Mouse (Mus musculus) CH12.LX (cell line): Measurements from ENCODE around the gene Magel2.

Source experiments
- CTCF ChIP-seq, 2 experiments: IDR thresholded peaks in 1 of 2; conservative IDR thresholded peaks in 1 of 2; 2 replicates each; pipeline ENCODE4 v1.5.1; 2011 to 2012; ENCODE audit warnings: low read depth in 2 of 2, low read length in 2 of 2, improper control_type of control experiment in 1 of 2, inconsistent platforms in 1 of 2, mild to moderate bottlenecking in 1 of 2, moderate library complexity in 1 of 2
- EP300 ChIP-seq: IDR thresholded peaks from 2 replicates; pipeline ENCODE4 v1.6.1; 2011; ENCODE audit warnings: low read length, improper control_type of control experiment
- HCFC1 ChIP-seq: IDR thresholded peaks from 2 replicates; pipeline ENCODE4 v1.6.1; 2012; ENCODE audit warnings: low read depth, mild to moderate bottlenecking, inconsistent platforms, low read length, improper control_type of control experiment
- POLR2A ChIP-seq: IDR thresholded peaks from 2 replicates; pipeline ENCODE4 v1.6.1; 2011; ENCODE audit warnings: low read depth, mild to moderate bottlenecking, improper control_type of control experiment, low read length
- SIN3A ChIP-seq: IDR thresholded peaks from 2 replicates; pipeline ENCODE4 v1.6.1; 2012; ENCODE audit warnings: low read length, improper control_type of control experiment, inconsistent platforms
- TCF12 ChIP-seq: IDR thresholded peaks from 2 replicates; pipeline ENCODE4 v1.6.1; 2014; ENCODE audit warnings: low read depth, mild to moderate bottlenecking, inconsistent platforms, low read length, improper control_type of control experiment
- ZC3H11A ChIP-seq: IDR thresholded peaks from 2 replicates; pipeline ENCODE4 v1.6.1; 2012; ENCODE audit warnings: low read depth, mild to moderate bottlenecking, inconsistent platforms, low read length, improper control_type of control experiment

DNA sequence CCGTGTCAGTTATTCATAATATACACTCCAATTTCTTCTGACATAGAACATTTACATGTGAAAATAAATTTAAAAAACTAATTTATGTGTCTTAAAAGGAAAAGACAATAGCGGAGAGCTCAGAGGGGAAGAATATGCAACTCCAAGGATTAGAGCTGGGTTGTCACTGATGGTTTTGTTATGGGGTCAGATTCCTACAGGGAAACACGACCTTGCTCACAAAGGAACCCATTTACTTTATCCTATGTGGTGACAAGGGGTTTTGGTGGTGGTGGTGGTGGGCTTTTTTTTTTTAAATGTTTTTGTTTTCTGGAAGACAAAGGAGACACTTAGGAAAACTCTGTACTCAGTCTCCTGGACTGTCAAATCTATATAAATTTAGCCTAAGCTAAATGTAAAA, 31.0 kb downstream of the Magel2 start:
- no peak for TF ChIP-seq TCF12
- TF ChIP-seq POLR2A, result no peak
- TF ChIP-seq EP300, result no peak
- no peak for TF ChIP-seq CTCF (conservative IDR thresholded peaks at IDR 0.05 in 1 of 2, IDR thresholded peaks at IDR 0.05 in 1 of 2; ENCODE audit: low read depth in 2 of 2, low read length in 2 of 2)
- no peak for TF ChIP-seq HCFC1
- no peak for TF ChIP-seq SIN3A
- TF ChIP-seq ZC3H11A, result no peak
